Mouse (Mus musculus) heart, embryonic 13.5 days (tissue): ENCODE data around the gene Olfr535. TPM values are rescaled to one million over a fixed set of nuclear protein-coding genes. Genes with fewer than 3 reads are reported as not detected.

Experiments
- polyA plus RNA-seq: library from polyadenylated mRNA; unstranded; fragments of >200 nt; fragmentation: Nextera tagmentation; extraction: Ambion mirVana; gene quantifications from 2 replicates; pipeline ENCODE4 v1.2.1, GENCODE M21; 2015

Gene Olfr535
- polyA plus RNA-seq, 1 experiment from 2014 or later = not detected

Other genes starting within 250 kb of the Olfr535 start
- not detected in 2 replicates for gene 5830411N06Rik, start 236.9 kb upstream of the Olfr535 start, polyA plus RNA-seq
- gene Olfr525, start 163.4 kb upstream of the Olfr535 start, polyA plus RNA-seq = not detected in 2 replicates
- not detected in 2 replicates for gene Olfr527, start 150.2 kb upstream of the Olfr535 start, polyA plus RNA-seq
- gene Olfr60, start 122.5 kb upstream of the Olfr535 start, polyA plus RNA-seq = not detected in 2 replicates
- gene Olfr530, start 107.9 kb upstream of the Olfr535 start, polyA plus RNA-seq = not detected in 2 replicates
- gene Olfr531, start 81.3 kb upstream of the Olfr535 start, polyA plus RNA-seq = not detected in 2 replicates
- gene Olfr532, start 62.6 kb upstream of the Olfr535 start, polyA plus RNA-seq = not detected in 2 replicates
- gene Olfr533, start 20.8 kb upstream of the Olfr535 start, polyA plus RNA-seq = not detected in 2 replicates
- not detected in 2 replicates for gene Olfr536, start 23.2 kb downstream of the Olfr535 start, polyA plus RNA-seq
- not detected in 2 replicates for gene Olfr538, start 83.7 kb downstream of the Olfr535 start, polyA plus RNA-seq
- not detected in 2 replicates for gene Olfr46, start 117.1 kb downstream of the Olfr535 start, polyA plus RNA-seq
- not detected in 2 replicates for gene Olfr61, start 144.8 kb downstream of the Olfr535 start, polyA plus RNA-seq
- not detected in 2 replicates for gene Olfr53, start 162.2 kb downstream of the Olfr535 start, polyA plus RNA-seq
- gene Olfr539, start 175.7 kb downstream of the Olfr535 start, polyA plus RNA-seq = not detected in 2 replicates
- gene Olfr45, start 197.7 kb downstream of the Olfr535 start, polyA plus RNA-seq = not detected in 2 replicates
- gene Olfr541, start 213.1 kb downstream of the Olfr535 start, polyA plus RNA-seq = not detected in 2 replicates